Mouse (Mus musculus): ENCODE results near the gene Enah.

The Enah gene

DNA sequence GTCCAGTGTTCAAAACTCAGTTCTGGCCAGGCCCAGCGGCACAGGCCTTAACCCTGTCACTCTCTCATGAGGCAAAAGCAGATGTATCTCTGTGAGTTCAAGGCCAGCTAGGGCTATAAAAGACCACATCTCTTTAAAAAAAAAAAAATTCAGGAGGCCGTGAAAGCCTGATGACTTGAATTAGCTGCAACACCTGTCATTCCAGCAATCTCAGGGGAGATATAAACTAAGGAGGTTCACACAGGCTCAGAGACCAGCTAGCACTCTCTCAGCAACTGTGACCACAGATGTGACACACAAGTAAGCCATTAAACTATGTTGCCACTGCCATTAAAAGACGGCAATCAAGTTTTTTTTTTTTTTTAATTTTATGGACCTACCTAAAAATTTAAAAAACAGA is 56.0 kb downstream of the Enah start:
- DNase-seq (ENCODE audit: low spot score in 2 of 2) = no peak

DNA sequence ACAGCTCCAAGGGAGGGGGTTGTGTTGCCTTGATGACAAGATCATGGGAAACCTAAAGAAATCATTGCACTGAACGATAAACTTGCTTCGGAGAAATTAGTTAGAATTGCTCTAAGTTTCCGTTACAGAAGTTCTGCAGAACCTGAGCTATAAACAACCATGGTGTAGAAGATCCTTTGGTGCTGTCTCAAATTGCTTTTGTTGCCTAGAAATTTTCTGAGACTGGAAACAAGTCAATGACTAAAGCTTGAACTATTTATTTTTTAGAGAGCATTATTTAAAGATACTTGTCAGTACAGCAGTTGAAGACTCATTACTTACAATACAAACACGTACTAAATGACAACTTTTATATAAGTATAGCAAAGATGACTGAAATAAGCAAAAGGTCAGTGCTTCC is 56.4 kb downstream of the Enah start:
- DNase-seq (ENCODE audit: low spot score in 2 of 2) = no peak

DNA sequence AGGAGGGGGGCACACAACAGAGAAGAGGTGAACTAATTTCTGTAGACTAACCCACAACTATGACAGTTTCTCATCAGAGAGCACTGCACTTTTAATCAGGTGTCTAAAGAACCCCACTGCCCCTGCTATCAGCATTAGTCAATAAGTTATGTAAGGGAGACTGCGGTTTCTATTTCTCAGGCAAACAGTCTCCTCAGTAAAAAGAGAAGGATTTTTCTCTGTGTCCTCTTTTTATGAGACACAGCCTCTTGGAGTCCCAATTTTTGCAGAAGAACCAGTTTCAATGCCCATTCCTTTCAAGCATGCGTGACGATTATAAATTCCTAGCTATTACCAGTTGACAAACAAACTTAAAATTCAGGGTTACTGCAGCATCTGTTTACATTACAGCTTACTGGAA is 59.4 kb downstream of the Enah start:
- no peak for DNase-seq (ENCODE audit: low spot score in 2 of 2)

DNA sequence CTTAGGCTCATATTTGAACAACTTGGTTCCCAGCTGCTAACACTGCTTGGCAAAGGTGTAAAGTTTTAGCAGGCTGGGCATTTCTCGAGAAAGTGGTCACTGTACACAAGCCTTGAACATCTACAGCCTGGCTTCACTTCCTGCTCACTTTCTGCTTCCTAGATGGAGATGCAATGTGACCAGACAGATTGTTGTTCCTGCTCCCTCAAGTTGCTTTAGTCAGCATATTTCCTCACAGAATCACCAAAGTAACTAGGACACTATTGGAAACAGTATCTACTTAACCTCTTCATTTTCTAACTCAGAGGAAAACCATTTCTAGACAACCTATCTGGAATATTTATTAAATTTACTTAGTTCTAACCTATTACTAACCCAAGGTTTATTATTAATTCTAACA is 61.4 kb downstream of the Enah start:
- DNase-seq (ENCODE audit: low spot score in 2 of 2) = no peak

DNA sequence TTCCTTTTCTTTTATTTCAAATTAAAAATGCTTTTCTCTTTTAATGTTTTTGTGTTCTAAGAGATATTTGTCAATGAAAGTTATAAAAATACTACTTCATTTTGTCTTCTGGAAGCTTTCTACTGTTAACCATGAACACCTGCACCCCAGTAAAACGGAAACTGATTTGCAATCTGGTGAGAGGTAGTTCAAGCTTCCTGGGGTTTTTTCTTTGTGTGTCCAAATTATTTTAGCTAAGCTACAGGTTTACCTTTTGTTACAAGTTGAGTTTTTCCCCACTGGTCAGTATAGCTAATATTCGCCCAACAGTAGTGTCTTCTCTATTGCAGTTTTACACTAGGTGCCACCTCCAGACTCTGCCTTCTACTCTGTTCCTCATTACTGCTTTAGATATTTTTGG is 62.1 kb downstream of the Enah start:
- no peak for DNase-seq (ENCODE audit: low spot score in 2 of 2)

DNA sequence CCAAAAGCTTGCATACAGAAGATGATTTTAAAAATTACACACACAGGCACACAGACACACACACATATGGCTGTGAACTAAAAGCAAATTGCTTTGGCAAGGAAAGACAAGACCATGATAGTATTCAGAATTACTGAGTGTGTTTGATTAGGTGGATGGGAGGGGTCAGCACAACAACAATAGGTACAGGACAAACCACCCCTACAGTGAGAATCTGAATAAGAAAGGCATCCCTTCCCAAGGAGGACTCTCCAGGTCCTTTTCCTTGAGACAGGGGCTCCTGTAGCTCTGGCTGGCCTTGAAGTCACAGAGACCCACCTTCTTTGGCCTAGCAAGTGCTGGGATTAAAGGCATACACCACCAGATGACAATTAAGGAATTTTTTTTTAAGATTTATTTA is 66.2 kb downstream of the Enah start:
- no peak for DNase-seq (ENCODE audit: low spot score in 2 of 2)

DNA sequence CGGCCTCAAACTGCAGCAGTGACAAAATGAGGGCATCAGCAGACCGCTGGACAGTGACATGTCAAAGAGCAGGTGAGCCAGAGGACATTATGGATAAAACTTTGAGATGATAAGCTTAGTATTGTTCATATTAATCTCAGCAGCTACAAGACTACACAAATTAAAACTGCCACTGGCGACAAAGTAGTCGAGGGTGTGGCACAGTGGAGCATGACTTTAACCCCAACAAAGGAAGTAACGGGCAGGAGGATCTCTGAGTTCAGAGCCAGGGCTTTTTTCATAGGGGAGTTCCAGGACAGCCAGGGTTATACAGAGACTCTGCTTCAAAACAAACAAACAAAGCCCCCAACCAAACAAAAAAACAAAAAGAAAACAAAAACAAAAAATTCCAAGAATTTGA is 68.5 kb downstream of the Enah start:
- DNase-seq (ENCODE audit: low spot score in 2 of 2) = no peak

DNA sequence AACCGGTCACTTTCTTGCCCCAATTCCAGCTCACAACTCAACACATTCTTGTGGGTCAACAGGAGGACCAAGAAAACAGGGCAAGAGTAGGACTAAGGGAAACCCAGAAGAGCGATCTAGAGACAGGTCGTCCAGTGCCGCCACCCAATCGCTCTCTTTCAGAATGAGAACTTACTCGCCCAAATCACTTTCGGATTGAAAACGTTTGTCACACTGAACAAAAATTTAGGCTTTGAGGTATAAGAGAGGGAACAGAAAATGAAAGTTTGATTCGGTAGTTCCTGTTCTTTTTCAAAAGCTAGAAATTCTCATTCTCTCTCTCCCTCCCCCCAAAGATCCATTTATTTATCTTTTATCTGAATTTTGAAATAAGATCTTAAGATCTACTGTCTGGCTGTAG is 69.1 kb downstream of the Enah start:
- no peak for DNase-seq (ENCODE audit: low spot score in 2 of 2)

DNA sequence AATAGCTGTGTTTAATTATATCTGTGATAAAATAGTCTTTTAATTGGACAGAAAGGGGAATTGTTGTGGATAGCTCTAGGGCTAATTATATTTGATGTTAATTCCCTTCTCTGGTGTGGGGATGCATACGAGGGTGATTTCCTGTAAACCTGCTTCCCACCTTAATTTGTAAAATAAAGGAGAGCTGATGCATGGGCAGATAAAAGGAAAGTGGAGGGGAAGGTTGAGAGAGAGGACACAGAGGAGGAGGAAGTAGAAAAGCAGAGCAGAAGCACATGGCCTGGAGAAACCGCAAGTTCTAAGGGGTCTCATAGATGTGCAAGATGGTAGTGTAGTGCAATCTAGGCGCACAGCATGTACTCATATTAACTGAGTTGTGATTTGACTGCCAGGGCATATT is 71.6 kb downstream of the Enah start:
- no peak for DNase-seq (ENCODE audit: low spot score in 2 of 2)

DNA sequence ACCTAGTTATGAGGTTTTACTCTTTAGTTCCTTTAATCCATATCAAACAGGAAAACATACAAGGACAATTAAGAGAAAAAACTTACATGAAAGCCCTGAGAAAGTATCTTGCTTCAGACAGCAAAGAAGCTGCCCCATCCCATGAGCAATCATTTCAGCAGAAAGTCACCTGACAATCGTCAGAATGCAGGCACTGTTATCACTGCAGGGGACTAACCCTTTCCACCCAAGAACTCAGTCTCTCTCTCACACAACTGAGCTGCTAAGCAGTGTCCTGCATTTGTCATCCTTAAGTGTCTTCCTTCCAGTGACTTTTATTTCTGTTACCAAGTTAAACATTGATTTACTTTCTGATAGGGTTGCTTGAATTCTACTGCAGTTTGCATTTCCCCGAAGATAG is 82.7 kb downstream of the Enah start:
- DNase-seq (ENCODE audit: low spot score in 2 of 2) = no peak

DNA sequence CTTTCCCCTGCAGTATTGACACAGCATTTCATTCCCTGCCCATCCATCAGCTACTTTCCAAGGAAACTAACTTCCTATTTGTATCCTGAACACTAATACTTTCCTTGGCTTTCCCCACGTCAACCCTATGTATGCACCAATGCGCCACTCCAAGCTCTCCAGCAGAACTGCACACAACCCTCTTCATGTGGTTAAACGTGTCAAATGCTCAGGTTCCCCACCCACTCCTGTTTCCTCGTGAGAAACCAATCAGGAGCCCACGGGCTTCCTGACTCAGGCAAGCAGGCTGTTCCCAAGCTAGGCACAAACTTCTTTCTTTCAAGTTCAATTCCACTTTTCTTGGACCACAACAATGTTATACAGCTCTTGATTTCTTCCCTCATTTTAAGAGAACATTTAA is 91.4 kb downstream of the Enah start:
- DNase-seq (ENCODE audit: low spot score in 2 of 2) = no peak

DNA sequence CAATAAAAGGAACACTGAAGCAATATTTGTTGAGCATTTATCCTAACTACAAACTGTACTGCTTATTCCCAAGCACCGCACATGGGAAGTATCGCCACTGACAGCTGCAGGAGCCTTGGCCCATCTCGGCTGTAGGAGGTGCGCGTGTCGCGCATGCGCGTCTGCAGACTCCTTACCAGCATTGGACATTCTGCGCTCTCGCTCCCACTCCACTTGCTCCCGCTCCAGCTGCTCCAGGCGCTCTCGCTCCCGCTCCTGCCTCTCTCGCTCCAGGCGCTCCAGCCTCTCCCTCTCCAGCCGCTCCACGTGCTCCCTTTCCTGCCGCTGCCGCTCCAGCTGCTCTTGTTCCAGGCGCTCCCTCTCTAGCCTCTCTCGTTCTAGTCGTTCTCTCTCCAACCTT is 96.4 kb downstream of the Enah start:
- DNase-seq (ENCODE audit: low spot score in 2 of 2) = no peak

DNA sequence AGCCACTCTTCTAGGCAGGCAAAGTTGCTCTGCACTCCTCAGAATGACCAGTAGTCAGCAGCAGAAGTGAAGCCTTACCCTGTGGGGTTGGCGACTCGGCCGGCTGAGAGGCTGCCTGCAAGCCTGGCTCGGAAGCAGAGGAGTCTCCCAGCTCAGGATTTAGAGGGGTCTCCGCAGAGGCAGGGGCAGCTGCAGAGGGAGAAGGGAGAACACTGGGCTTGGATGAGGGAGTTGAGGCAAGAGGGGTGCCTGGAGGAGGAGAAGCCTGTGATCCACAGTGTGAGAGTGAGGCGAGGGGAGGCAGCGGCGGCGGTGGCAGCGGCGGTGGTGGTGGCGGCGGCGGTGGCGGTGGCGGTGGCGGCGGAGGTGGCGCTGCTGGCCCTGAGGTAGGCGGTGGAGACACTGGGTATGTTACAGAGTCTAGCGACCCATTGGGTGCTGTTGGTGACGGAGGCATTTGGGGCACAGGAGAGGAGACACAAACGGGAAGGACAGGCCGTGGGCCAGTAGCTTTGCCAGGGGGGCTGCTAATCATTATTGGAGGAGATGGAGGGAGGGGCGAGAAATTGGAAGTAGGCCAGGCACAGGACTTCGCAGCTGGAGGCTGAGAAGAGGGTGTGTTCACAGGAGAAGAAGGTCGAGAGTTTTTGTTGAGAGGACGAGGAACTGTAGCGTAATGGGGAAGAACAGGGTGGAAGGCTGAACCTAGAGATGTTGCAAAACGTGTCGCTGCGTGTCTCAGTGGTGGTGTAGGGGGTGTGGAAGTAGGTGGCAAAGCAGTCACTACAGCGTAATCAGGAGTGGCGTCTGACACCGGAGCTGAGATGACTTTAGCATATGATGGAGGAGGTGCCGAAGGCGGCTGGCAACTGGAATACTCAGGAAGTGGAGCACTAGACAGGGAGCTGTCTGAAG is 98.0 kb downstream of the Enah start:
- peak; percentile 9 to 33 for DNase-seq (ENCODE audit: low spot score in 2 of 2)

DNA sequence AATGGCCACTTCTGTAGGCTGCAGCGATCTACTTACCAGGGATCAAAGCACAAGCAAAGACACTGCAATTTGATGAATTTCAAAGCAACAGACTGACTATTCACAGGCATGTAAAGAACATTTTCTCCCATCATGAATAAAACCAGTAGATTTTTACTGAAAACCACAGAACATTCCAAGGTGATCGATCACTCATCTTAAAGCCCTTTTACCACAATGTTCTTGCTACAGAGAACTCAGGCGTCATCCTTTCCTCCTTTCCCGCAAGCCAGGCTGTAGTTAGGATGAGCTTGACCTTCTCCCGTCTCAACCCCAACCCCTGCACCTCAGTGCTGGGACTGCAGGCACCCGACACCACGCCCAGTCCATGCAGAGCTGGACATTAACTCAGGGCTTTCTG is 107.9 kb downstream of the Enah start:
- no peak for DNase-seq (ENCODE audit: low spot score in 2 of 2)

DNA sequence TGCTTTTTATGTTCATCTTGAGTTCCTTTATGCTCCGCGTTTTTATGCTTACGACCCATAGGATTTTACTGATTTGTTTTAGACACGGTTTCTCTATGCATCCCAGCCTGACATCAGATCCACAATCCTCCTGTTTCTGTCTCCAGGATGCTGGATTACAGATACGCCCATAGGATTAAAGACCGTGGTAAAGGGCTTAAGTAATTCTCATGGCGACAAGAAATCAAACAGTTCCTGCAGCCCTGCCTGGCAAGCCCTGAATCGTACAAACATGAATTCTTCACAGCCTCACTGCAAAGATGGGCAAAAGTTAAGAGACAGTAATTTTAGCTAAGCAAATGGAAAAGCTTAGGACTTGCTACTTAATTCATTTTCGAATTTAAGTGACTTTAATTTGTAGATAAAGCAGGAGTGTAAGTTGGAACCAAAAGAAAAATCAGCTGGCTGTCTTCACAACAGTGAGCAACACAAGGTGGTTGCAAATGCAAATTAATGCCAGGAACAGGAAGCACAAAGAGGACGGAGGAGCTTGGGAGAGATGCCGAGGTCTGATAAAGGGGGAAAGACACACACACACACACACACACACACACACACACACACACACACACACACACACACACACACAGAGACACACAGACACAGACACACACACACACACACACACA is 118.0 kb downstream of the Enah start:
- DNase-seq (ENCODE audit: low spot score in 2 of 2) = no peak

DNA sequence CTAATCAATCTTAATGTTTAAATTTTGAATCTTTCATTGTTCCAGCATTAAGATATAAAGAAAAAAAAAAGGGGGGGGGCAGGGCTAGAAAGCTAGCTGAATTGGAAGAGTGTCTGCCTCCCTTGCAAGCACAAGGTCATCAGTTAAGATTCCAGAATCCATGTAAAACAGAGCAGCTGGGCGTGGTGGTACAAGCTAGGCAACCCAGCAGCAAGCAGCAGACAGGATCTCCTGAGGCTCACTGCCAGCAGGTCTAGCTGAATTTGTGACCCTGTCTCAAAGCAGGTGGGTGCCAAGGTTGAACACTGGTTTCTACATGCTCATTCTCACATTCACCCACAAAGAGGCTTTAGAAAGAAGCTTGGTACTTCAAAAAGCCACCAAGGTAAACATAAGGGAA is 118.9 kb downstream of the Enah start:
- no peak for DNase-seq (ENCODE audit: low spot score in 2 of 2)

DNA sequence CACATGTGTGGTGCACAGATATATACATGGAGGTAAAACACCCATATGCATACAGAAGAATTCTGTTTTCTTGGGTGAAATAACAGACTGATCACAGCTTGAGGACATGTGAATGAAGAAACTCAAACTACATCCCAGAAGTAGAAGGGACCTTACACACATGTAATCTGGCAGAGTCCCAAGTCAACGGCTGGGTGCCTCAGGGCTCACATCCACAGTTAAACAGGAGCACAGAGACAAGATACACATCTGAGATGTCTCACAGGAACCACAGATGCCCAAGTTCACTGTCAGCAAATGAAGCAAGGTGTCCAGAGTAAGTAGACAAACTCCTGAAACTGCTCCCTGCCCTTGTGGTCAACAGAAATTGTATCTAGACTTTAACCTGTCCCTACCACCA is 120.8 kb downstream of the Enah start:
- no peak for DNase-seq (ENCODE audit: low spot score in 2 of 2)

DNA sequence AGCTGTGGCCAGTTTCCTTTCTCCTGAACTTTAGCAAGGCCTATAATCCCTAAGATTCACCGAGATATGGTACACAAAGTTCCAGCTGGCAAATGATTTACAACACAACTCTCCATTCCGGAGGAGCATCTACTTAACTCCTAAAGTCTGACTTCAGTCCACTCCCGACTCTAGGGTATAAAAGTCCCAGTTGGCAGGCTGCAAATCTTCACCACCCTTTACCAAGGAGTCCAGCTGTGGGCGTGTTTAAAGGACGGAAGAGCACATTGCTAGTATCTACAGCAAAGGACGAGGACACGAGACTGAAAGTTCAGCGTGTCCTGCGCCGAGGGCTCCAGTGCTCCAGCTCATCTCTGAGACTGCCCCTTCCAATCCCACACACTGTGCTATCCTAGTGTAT is 122.8 kb downstream of the Enah start:
- no peak for DNase-seq (ENCODE audit: low spot score in 2 of 2)

DNA sequence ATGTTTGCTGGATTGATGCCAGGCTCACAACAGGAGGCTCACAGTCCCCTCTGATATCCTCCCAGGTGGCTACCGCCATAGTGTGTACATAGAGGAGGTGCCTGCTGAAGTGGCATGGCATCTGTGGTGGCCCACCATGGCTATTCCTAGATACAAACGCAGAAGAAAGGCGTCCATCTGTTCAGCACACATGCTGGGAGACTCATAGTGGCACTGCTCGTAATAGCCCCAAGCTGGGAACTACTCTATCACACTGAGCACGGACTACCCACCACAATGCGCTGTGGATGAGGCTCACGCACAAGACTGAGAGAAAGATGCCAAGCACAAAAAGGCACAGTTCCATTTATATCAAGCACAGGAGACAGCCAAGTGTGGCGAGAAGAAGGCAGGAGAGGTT is 126.1 kb downstream of the Enah start:
- DNase-seq (ENCODE audit: low spot score in 2 of 2) = no peak

DNA sequence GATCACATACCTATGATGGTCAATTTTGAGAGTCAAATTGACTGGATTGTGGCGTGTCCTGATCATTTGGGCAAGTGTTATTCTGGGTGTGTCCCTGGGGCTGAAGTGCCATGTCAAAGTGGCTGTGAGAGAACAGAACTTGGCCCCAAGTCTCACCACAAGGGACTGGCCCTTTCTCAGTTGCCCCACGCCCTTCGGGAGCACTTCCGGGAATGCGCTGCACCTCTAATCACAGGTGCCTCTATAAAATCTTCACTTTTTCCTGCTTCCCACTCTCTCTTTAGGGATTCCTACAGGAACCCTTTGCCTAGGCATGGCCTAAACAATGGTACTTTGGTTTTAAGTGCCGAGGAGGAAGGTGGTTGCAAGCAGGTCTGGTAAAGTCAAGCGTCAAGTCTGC is 130.1 kb downstream of the Enah start:
- no peak for DNase-seq (ENCODE audit: low spot score in 2 of 2)

DNA sequence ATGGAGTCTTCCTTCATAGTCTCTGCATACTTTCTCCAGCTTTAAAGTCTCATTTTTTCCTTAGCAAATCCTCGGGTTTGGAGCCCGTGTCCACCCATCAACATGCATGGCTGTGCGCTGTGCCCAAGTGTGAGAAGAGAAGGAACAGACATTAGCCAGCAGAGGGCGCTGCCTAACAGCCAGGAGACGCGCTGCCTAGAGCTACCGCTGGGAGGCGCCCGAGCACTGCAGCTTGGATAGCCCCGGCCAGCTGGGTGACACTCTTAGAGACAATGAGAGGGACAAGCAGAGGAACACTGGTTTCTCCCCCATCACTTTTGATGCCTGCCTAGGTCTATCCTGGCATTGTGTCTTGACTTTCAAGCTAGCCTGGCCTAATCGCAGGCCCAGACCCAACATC is 131.0 kb downstream of the Enah start:
- DNase-seq (ENCODE audit: low spot score in 2 of 2) = peak; percentile 87

DNA sequence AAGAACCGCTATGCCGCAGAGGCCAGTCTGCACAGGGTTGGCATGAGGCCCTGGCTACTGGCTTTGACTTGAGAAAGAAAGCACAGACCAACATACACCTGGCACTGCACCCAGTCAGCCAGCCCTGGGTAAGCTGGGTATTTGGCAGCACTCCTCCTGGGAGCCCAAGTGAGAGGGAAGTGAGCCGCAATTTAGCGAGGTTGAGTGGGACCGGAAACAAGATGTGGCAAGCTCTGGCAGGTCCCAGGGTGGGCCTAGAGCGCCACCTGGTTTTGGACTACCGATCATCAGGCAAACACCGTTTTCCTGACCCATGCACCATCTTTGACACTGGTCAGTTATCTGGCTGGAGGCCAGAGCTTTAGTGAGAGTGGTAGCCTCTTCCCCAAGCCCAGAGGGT is 138.3 kb downstream of the Enah start:
- peak; percentile 45 to 75 for DNase-seq (ENCODE audit: low spot score in 2 of 2)

DNA sequence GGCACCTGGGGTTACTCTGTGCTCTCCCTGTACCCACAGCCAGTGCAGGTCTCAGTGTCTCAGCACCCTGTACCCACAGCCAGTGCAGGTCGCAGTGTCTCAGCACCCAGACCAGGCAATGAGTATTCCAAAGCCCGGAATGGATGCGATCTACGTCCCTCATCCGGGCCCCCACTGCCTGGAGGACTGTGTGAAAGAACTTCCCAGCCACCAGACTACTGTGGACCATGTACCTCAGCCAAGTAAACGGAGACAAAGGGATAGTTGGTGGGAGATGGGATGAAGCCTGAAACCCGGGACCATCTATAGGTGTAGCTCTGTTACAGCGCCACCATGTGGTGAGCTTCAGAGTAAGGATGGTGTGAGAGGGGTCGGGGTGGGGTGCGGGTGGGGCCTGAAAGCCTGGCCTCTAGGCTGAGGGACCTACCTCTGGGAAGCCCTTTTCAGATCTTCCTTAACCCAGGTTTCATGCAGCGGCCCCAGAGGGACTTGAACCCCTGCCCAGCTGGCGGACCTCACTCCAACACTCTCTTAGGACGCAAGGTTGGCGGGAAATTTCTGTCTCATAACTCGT is 139.0 kb downstream of the Enah start:
- peak in 1 of 2 experiments; percentile 50 for DNase-seq (ENCODE audit: low spot score in 2 of 2)
